7 mouse cellular contexts compared by ENCODE assay signal in the genomic region with DNA sequence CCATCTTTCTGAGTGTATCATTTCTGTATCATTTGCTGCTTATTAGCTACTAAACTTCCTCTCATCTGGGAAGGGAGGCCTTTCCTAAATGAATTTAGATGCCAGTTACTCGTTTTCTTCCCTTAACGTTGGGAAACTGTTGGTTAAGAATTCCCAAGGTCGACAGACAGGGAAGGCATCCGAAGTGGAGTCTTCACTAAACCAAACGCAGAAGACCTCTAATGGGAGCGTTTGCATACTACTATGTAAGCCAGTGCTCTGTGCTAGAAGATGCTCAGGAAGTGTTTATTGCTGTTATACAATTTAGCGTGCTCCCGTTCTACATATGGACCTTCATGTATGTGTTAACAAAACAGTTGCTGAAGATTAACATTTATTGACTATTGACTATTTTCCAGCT. TPM values are rescaled to one million over a fixed set of nuclear protein-coding genes. Genes with fewer than 3 reads are reported as not detected.
DNase-seq lines count a peak whose midpoint lies in the region; ATAC-seq and TF ChIP-seq lines count a peak whose summit lies in the region.

No protein-coding gene starts in this region.

- H3K4me2 ChIP-seq in lung, embryonic 14.5 days, result peak overlapping the region; percentile 72
- H3K4me2 ChIP-seq in forebrain, embryonic 12.5 days, result peak overlapping the region; percentile 58
- peak overlapping the region; percentile 77; the same call in 1 of the 2 replicates for H3K4me2 ChIP-seq in limb, embryonic 15.5 days
- H3K4me2 ChIP-seq in stomach, embryonic 15.5 days, result peak overlapping the region; percentile 80; the same call in 1 of the 2 replicates

- H3K27ac ChIP-seq in lung, embryonic 14.5 days (ENCODE audit: low read depth), result peak overlapping the region; percentile 95; the same call in 1 of the 2 replicates
- no peak overlapping the region for H3K27ac ChIP-seq in forebrain, embryonic 12.5 days
- no peak overlapping the region for H3K27ac ChIP-seq in limb, embryonic 15.5 days
- H3K27ac ChIP-seq in stomach, embryonic 15.5 days, result no peak overlapping the region

- no peak for ATAC-seq in lung, embryonic 14.5 days (ENCODE audit: insufficient read depth)
- ATAC-seq in forebrain, embryonic 12.5 days (ENCODE audit: low FRiP score), result no peak
- ATAC-seq in limb, embryonic 15.5 days (ENCODE audit: insufficient number of reproducible peaks, low FRiP score, low TSS enrichment, low read depth), result no peak
- no peak for ATAC-seq in stomach, embryonic 15.5 days (ENCODE audit: insufficient read depth, low FRiP score, low read depth)

- peaks cover 20% of the 10 kb centered on the region for H3K36me3 ChIP-seq in lung, embryonic 14.5 days (ENCODE audit: insufficient read depth)
- peaks cover 24% of the 10 kb centered on the region for H3K36me3 ChIP-seq in forebrain, embryonic 12.5 days (replicated peaks)
- H3K36me3 ChIP-seq in limb, embryonic 15.5 days, result peaks cover 21% of the 10 kb centered on the region
- H3K36me3 ChIP-seq in stomach, embryonic 15.5 days, result peaks cover 7% of the 10 kb centered on the region

- H3K4me1 ChIP-seq in lung, embryonic 14.5 days (ENCODE audit: insufficient read depth), result no peaks in the 10 kb centered on the region; the same call in 1 of the 2 replicates
- H3K4me1 ChIP-seq in forebrain, embryonic 12.5 days, result peaks cover 10% of the 10 kb centered on the region
- H3K4me1 ChIP-seq in limb, embryonic 15.5 days, result peaks cover 2% of the 10 kb centered on the region; the same call in 1 of the 2 replicates
- 0 out of 2 replicates have a peak, but pooled peaks cover 2% of the 10 kb centered on the region for H3K4me1 ChIP-seq in stomach, embryonic 15.5 days

- H3K9ac ChIP-seq in lung, embryonic 14.5 days, result no peak overlapping the region; the same call in 1 of the 2 replicates
- H3K9ac ChIP-seq in forebrain, embryonic 12.5 days, result no peak overlapping the region
- no peak overlapping the region for H3K9ac ChIP-seq in limb, embryonic 15.5 days
- no peak overlapping the region for H3K9ac ChIP-seq in stomach, embryonic 15.5 days

- 57% methylated on average over 8 of the region's 8 CpGs for WGBS in lung, embryonic 14.5 days
- WGBS in forebrain, embryonic 12.5 days, result 75% methylated on average over 8 of the region's 8 CpGs
- WGBS in limb, embryonic 15.5 days, result 58% methylated on average over 8 of the region's 8 CpGs
- WGBS in stomach, embryonic 15.5 days, result 61% methylated on average over 8 of the region's 8 CpGs

- DNase-seq in lung, embryonic 14.5 days, result no peak
- DNase-seq in lung, adult 18-20 months, result no peak
- DNase-seq in retina, embryonic 14.5 days (ENCODE audit: low spot score), result no peak
- DNase-seq in adrenal gland, postnatal 36 days, result no peak

- no peaks in the 10 kb centered on the region for H3K27me3 ChIP-seq in lung, embryonic 14.5 days (ENCODE audit: insufficient read depth, low read length)
- no peaks in the 10 kb centered on the region for H3K27me3 ChIP-seq in forebrain, embryonic 12.5 days
- H3K27me3 ChIP-seq in limb, embryonic 15.5 days, result no peaks in the 10 kb centered on the region
- no peaks in the 10 kb centered on the region for H3K27me3 ChIP-seq in stomach, embryonic 15.5 days (replicated peaks)

- H3K4me3 ChIP-seq in lung, embryonic 14.5 days (ENCODE audit: low read depth, low read length), result peak overlapping the region; percentile 54; the same call in 1 of the 2 replicates
- H3K4me3 ChIP-seq in forebrain, embryonic 12.5 days (replicated peaks), result peak overlapping the region; percentile 55; the same call in 1 of the 2 replicates
- H3K4me3 ChIP-seq in limb, embryonic 15.5 days, result peak overlapping the region; percentile 64; the same call in 1 of the 2 replicates
- no peak overlapping the region for H3K4me3 ChIP-seq in stomach, embryonic 15.5 days (replicated peaks)

- no peak for TF ChIP-seq CTCF in lung, embryonic 14.5 days (IDR thresholded peaks at IDR 0.05; ENCODE audit: low read depth)

- no peaks in the 10 kb centered on the region for H3K9me3 ChIP-seq in lung, embryonic 14.5 days (ENCODE audit: low read depth, low read length)
- H3K9me3 ChIP-seq in forebrain, embryonic 12.5 days, result no peaks in the 10 kb centered on the region
- H3K9me3 ChIP-seq in limb, embryonic 15.5 days, result no peaks in the 10 kb centered on the region
- no peaks in the 10 kb centered on the region for H3K9me3 ChIP-seq in stomach, embryonic 15.5 days

RNA-seq across cellular contexts. Expression of gene Dnajc27, which starts 1.1 kb away (rescaled TPM):
- 8.0 and 8.7 TPM in 2 replicates for polyA plus RNA-seq in lung, embryonic 14.5 days (2014; fragmentation: Nextera tagmentation; extraction: Ambion mirVana)
- polyA plus RNA-seq in forebrain, embryonic 12.5 days (2016; fragmentation: Nextera tagmentation; extraction: Ambion mirVana), result 11.3 and 13.3 TPM in 2 replicates
- polyA plus RNA-seq in limb, embryonic 15.5 days (2015; fragmentation: Nextera tagmentation; extraction: Ambion mirVana), result 5.1 and 5.5 TPM in 2 replicates
- polyA plus RNA-seq in stomach, embryonic 15.5 days (2015; fragmentation: Nextera tagmentation; extraction: Ambion mirVana), result 5.4 TPM in 2 replicates
- total RNA-seq in adrenal gland, postnatal 36 days (2021), result 1 to 10 TPM; 4.9 to 5.5 TPM

RNA-seq across cellular contexts. Expression of gene Efr3b, which starts 44.7 kb away (rescaled TPM):
- polyA plus RNA-seq in lung, embryonic 14.5 days (2014; fragmentation: Nextera tagmentation; extraction: Ambion mirVana), result 4.1 and 4.6 TPM in 2 replicates
- 24.5 and 27.2 TPM in 2 replicates for polyA plus RNA-seq in forebrain, embryonic 12.5 days (2016; fragmentation: Nextera tagmentation; extraction: Ambion mirVana)
- 3.5 and 3.7 TPM in 2 replicates for polyA plus RNA-seq in limb, embryonic 15.5 days (2015; fragmentation: Nextera tagmentation; extraction: Ambion mirVana)
- 2.8 and 3.4 TPM in 2 replicates for polyA plus RNA-seq in stomach, embryonic 15.5 days (2015; fragmentation: Nextera tagmentation; extraction: Ambion mirVana)
- total RNA-seq in adrenal gland, postnatal 36 days (2021), result 1 to 10 TPM; 1.9 to 5.1 TPM

RNA-seq across cellular contexts. Expression of gene Adcy3, which starts 49.5 kb away (rescaled TPM):
- polyA plus RNA-seq in lung, embryonic 14.5 days (2014; fragmentation: Nextera tagmentation; extraction: Ambion mirVana), result 10.7 and 14.4 TPM in 2 replicates
- polyA plus RNA-seq in forebrain, embryonic 12.5 days (2016; fragmentation: Nextera tagmentation; extraction: Ambion mirVana), result 8.0 and 8.1 TPM in 2 replicates
- polyA plus RNA-seq in limb, embryonic 15.5 days (2015; fragmentation: Nextera tagmentation; extraction: Ambion mirVana), result 11.4 and 14.1 TPM in 2 replicates
- 9.2 and 9.9 TPM in 2 replicates for polyA plus RNA-seq in stomach, embryonic 15.5 days (2015; fragmentation: Nextera tagmentation; extraction: Ambion mirVana)
- 10 to 100 TPM; 27.4 to 47.1 TPM for total RNA-seq in adrenal gland, postnatal 36 days (2021)
